Mouse (Mus musculus) liver, embryonic 14.5 days (tissue): Measurements from ENCODE around the gene Zfp445.

Experiments
- CTCF ChIP-seq: IDR thresholded peaks from 2 replicates; pipeline ENCODE4 v1.5.1; 2016; ENCODE audit warnings: antibody characterized with exemption, low read depth, control low read depth
- EP300 ChIP-seq: IDR thresholded peaks from 2 replicates; pipeline ENCODE4 v1.6.1; 2016; ENCODE audit warnings: antibody characterized with exemption, low read depth

DNA sequence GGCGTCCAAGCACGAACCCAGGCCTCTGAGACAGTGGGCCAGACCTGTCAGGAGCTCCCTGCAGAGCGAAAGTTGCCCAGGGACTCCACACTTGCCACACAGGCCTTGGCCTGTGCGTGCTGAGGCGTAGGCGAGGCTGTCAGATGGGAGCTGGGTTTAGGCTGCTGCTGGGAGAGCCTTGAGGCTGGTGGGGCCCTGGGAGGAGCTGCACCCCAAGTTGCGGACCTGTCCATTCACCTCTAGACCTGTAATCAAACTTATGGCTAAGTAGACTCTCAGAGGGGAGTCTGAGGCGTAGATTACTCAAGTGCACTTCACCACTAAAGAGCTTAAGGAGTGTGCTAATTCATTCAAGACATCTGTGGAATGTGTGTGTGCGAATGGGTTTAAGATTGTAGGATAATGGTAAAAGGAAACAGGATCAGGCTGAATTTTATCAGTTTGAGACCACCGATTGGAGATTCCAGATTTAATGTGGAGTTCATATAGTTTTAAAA is 59.9 kb downstream of the Zfp445 start:
- TF ChIP-seq CTCF (no peak), EP300 (no peak)
